Mouse (Mus musculus) ES-E14 (cell line): Measurements from ENCODE around the gene Atxn1l. TPM values are rescaled to one million over a fixed set of nuclear protein-coding genes. Genes with fewer than 3 reads are reported as not detected.

ENCODE experiments used
- DNase-seq: peaks from one replicate; pipeline ENCODE4 v3.0.0-alpha.2; 2013; ENCODE audit warnings: low read depth, low spot score
- H3K27ac ChIP-seq: 2 replicates; pipeline ENCODE4 v1.5.1; 2012; ENCODE audit warnings: low read depth, mild to moderate bottlenecking, low read length, moderate library complexity, mixed read lengths; ENCODE audit not compliant: poor library complexity, insufficient read depth, severe bottlenecking
- H3K36me3 ChIP-seq: 2 replicates; pipeline ENCODE4 v1.6.1; 2012; ENCODE audit warnings: mild to moderate bottlenecking, low read length, moderate library complexity, mixed read lengths; ENCODE audit not compliant: control insufficient read depth, poor library complexity, insufficient read depth, severe bottlenecking
- H3K4me1 ChIP-seq, 2 experiments: fragments of 150-350 bp in 1 of 2; sonication (generic) in 1 of 2; 2 replicates each; pipeline ENCODE4 v1.6.1; 2012; ENCODE audit warnings: low read length in 2 of 2, mild to moderate bottlenecking in 1 of 2, mixed read lengths in 1 of 2; ENCODE audit not compliant: control insufficient read depth in 2 of 2, insufficient read depth in 2 of 2, poor library complexity in 1 of 2
- H3K4me3 ChIP-seq, 2 experiments: fragments of 150-350 bp in 1 of 2; sonication (generic) in 1 of 2; 2 replicates each; pipeline ENCODE4 v1.5.1; 2012; ENCODE audit warnings: low read length in 2 of 2, low read depth in 1 of 2, mild to moderate bottlenecking in 1 of 2, mixed read lengths in 1 of 2; ENCODE audit not compliant: insufficient read depth in 1 of 2, poor library complexity in 1 of 2, severe bottlenecking in 1 of 2
- H3K9ac ChIP-seq: 2 replicates; pipeline ENCODE4 v1.6.1; 2012; ENCODE audit warnings: low read depth, mild to moderate bottlenecking, low read length, mixed read lengths; ENCODE audit not compliant: poor library complexity, insufficient read depth, severe bottlenecking
- H3K9me3 ChIP-seq: fragments of 150-350 bp; sonication (generic); 2 replicates; pipeline ENCODE4 v1.6.1; 2012; ENCODE audit warnings: low read depth, mild to moderate bottlenecking, low read length; ENCODE audit not compliant: control insufficient read depth, insufficient read depth
- CHD2 ChIP-seq: IDR thresholded peaks from 2 replicates; pipeline ENCODE4 v1.6.1; 2014; ENCODE audit warnings: mild to moderate bottlenecking, low read depth, low read length, inconsistent platforms
- HCFC1 ChIP-seq: IDR thresholded peaks from 2 replicates; pipeline ENCODE4 v1.6.1; 2012; ENCODE audit warnings: low read length, inconsistent platforms, borderline replicate concordance; ENCODE audit not compliant: insufficient read depth
- MAFK ChIP-seq: IDR thresholded peaks from 2 replicates; pipeline ENCODE4 v1.6.1; 2014; ENCODE audit warnings: mild to moderate bottlenecking, low read depth, low read length, inconsistent platforms; ENCODE audit not compliant: insufficient read depth
- ZC3H11A ChIP-seq: IDR thresholded peaks from 2 replicates; pipeline ENCODE4 v1.6.1; 2012; ENCODE audit warnings: low read depth, mild to moderate bottlenecking, inconsistent platforms, low read length, borderline replicate concordance
- ZNF384 ChIP-seq: IDR thresholded peaks from 2 replicates; pipeline ENCODE4 v1.6.1; 2012; ENCODE audit warnings: low read depth, low read length, inconsistent platforms
- in situ Hi-C, 2 experiments: fragments of 600-800 bp; cut with MboI; formaldehyde crosslinking; loops; one replicate each; pipeline ENCODE4 v1.15.1; 2025; ENCODE audit warnings: low sequenced_read_pairs in 2 of 2, inconsistent platforms in 1 of 2; ENCODE audit not compliant: unreplicated experiment in 2 of 2
- total RNA-seq: library from RNA; depleted of rRNA; stranded (reverse); fragments of 300-350 nt; gene quantifications from 2 replicates; pipeline ENCODE4 v1.2.3, GENCODE M21; 2012

Gene Atxn1l
- total RNA-seq, 1 experiment: 12.3 TPM

DNA sequence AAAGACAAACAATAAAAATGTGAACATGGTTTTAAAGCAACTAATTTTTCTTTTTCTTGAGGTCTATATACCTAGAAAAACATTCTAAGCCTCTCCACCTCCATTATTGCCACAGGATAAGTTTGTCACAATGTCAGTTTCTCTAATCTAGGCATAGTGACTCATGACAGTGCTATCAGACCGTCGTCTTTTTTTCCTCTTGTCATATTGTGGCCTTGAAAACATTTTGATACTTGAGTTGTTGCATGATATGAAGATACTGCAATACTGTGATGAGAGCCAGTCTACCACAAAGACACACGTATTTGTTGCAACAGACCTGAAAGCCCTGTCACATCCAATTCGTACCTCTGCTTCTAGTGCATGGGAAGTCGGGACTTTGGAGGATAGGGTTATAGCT is 22.6 kb downstream of the Atxn1l start:
- no peak overlapping the region for H3K9ac ChIP-seq
- TF ChIP-seq MAFK: no peak
- no peak for TF ChIP-seq HCFC1
- no peak for TF ChIP-seq ZC3H11A
- no peak for TF ChIP-seq CHD2
- TF ChIP-seq ZNF384: no peak
- peaks cover 10% of the 10 kb centered on the region for H3K36me3 ChIP-seq
- no peaks in the 10 kb centered on the region for H3K9me3 ChIP-seq
- in situ Hi-C loops: no loop called here
- H3K4me3 ChIP-seq: no peak overlapping the region
- H3K27ac ChIP-seq: no peak overlapping the region
- DNase-seq: no peak
- H3K4me1 ChIP-seq: no peaks in the 10 kb centered on the region

DNA sequence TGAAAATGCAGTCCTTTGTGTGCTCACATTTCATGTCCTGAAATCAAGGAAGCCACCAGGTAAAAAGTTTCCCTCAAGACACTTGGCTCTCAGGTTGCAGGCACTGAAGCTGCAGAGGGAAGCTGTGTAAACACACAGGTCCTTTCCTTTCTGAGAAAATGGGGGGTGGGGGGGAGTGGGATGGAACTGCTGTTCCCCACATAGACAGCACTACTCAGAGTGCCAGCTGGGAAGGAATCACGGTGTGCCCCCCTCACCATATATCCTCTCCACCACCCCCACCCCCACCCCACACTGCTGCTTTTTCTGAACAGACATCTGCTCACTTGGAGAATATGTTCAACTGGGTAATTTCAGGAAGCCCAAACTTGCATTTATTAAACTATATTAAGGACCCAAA is 25.0 kb downstream of the Atxn1l start:
- no peak for DNase-seq
- H3K4me1 ChIP-seq: no peaks in the 10 kb centered on the region
- H3K36me3 ChIP-seq: peaks cover 11% of the 10 kb centered on the region
- in situ Hi-C loops: no loop called here
- H3K9ac ChIP-seq: no peak overlapping the region
- H3K4me3 ChIP-seq: no peak overlapping the region
- no peak overlapping the region for H3K27ac ChIP-seq
- TF ChIP-seq CHD2: no peak
- no peak for TF ChIP-seq ZC3H11A
- no peak for TF ChIP-seq MAFK
- no peak for TF ChIP-seq ZNF384
- TF ChIP-seq HCFC1: no peak
- no peaks in the 10 kb centered on the region for H3K9me3 ChIP-seq

DNA sequence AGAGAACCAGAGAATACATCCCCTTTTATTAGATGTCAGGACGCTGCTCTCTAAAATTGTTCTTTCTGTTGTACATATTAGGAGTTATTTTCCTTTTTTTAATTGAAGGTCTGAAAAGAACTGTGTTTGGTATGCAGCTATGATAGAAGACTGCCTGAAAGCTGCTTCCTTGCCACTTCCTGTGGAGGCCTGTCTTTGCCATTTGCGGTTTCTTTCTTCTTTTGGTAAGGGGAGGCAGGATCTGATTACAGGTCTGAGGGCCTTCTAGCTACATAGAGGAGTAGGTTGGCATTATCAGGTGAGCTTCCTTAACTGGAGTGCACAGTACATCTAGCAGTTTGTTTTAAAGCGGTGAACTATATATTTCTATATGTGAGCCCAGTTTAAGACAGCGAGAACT is 29.6 kb downstream of the Atxn1l start:
- no peak overlapping the region for H3K4me3 ChIP-seq
- peaks cover 0 to 5% of the 10 kb centered on the region in 2 experiments; a peak in 2 of 4 replicates for H3K4me1 ChIP-seq
- TF ChIP-seq CHD2 (no peak), MAFK (no peak), ZC3H11A (no peak), ZNF384 (no peak), HCFC1 (no peak)
- no peak overlapping the region for H3K27ac ChIP-seq
- no peak for DNase-seq
- no peaks in the 10 kb centered on the region for H3K9me3 ChIP-seq
- in situ Hi-C loops: no loop called here
- no peak overlapping the region for H3K9ac ChIP-seq
- H3K36me3 ChIP-seq: peaks cover 7% of the 10 kb centered on the region

DNA sequence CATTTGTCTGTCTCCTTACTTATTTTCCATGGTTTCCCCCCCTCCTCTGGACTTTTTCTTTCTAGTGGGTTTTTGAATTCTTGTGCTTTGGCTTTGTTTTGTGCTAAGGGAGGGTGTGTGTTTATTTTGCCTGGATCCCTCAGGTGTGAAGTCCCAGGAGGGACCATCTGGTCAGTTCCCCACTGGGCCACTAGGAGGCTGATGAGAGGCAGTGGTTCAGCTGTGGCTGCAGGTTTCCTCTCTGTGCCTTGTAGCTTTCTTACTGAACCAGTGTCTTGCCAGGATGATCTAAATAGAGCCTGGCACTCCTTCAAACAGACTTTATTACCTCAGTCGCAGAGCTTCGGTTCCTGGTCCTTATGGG is 30.7 kb downstream of the Atxn1l start:
- peaks cover 0 to 5% of the 10 kb centered on the region in 2 experiments; a peak in 2 of 4 replicates for H3K4me1 ChIP-seq
- no peak overlapping the region; a peak in 1 of 4 replicates for H3K4me3 ChIP-seq
- no peak overlapping the region for H3K27ac ChIP-seq
- peaks cover 5% of the 10 kb centered on the region for H3K36me3 ChIP-seq
- H3K9ac ChIP-seq: no peak overlapping the region
- no peaks in the 10 kb centered on the region for H3K9me3 ChIP-seq
- in situ Hi-C loops: no loop called here
- peak; percentile 74 for DNase-seq
- TF ChIP-seq CHD2: no peak
- TF ChIP-seq MAFK: no peak
- peak; percentile 28; the same call in 1 of the 2 replicates for TF ChIP-seq ZC3H11A
- TF ChIP-seq ZNF384: no peak
